Mouse (Mus musculus) lung, postnatal 25 days (tissue): ENCODE data around the gene Ppif.

Experiments used
- DNase-seq: peaks from one replicate; pipeline ENCODE4 v3.0.0; 2022; ENCODE audit warnings: low spot score

Gene Ppif

GRCm38 (mm10) chr14:25695059-25695458 lies 1.1 kb downstream of the Ppif start:
- no peak for DNase-seq

- no peak for DNase-seq
These were observed 2.4 kb downstream of the Ppif start for GRCm38 (mm10) chr14:25696356-25696755.

GRCm38 (mm10) chr14:25701986-25702385 lies 8.0 kb downstream of the Ppif start:
- no peak for DNase-seq

- peak; percentile 61 for DNase-seq
These were observed 13.8 kb downstream of the Ppif start for GRCm38 (mm10) chr14:25707691-25708181.

- DNase-seq: peak; percentile 58
These were observed 14.5 kb downstream of the Ppif start for GRCm38 (mm10) chr14:25708451-25708850.

- DNase-seq: no peak
These were observed 15.0 kb downstream of the Ppif start for GRCm38 (mm10) chr14:25708917-25709316.

GRCm38 (mm10) chr14:25710073-25710472 lies 16.1 kb downstream of the Ppif start:
- no peak for DNase-seq

- no peak for DNase-seq
These were observed 16.7 kb downstream of the Ppif start for GRCm38 (mm10) chr14:25710681-25711080.

- no peak for DNase-seq
These were observed 17.2 kb downstream of the Ppif start for GRCm38 (mm10) chr14:25711177-25711576.

GRCm38 (mm10) chr14:25711602-25712001 lies 17.6 kb downstream of the Ppif start:
- DNase-seq: no peak

- DNase-seq: no peak
These were observed 19.5 kb downstream of the Ppif start for GRCm38 (mm10) chr14:25713443-25713842.

GRCm38 (mm10) chr14:25716528-25716927 lies 22.6 kb downstream of the Ppif start:
- no peak for DNase-seq

GRCm38 (mm10) chr14:25717718-25718117 lies 23.8 kb downstream of the Ppif start:
- DNase-seq: no peak

- DNase-seq: peak; percentile 56
These were observed 24.5 kb downstream of the Ppif start for GRCm38 (mm10) chr14:25718471-25718870.

GRCm38 (mm10) chr14:25719371-25719770 lies 25.4 kb downstream of the Ppif start:
- DNase-seq: no peak

- no peak for DNase-seq
These were observed 27.2 kb downstream of the Ppif start for GRCm38 (mm10) chr14:25720962-25721707.

GRCm38 (mm10) chr14:25725032-25725497 lies 31.1 kb downstream of the Ppif start:
- peak; percentile 89 for DNase-seq

GRCm38 (mm10) chr14:25725690-25726089 lies 31.7 kb downstream of the Ppif start:
- DNase-seq: no peak

- DNase-seq: no peak
These were observed 32.5 kb downstream of the Ppif start for GRCm38 (mm10) chr14:25726226-25727148.

- no peak for DNase-seq
These were observed 33.2 kb downstream of the Ppif start for GRCm38 (mm10) chr14:25727149-25727510.

GRCm38 (mm10) chr14:25734736-25735716 lies 41.1 kb downstream of the Ppif start:
- DNase-seq: no peak

- DNase-seq: no peak
These were observed 42.2 kb downstream of the Ppif start for GRCm38 (mm10) chr14:25736140-25736539.
